21 mouse cellular contexts compared by ENCODE assay signal in genomic region chr9:115357996-115358395, GRCm38 (mm10). TPM values are rescaled to one million over a fixed set of nuclear protein-coding genes. Genes with fewer than 3 reads are reported as not detected.
A peak's percentile ranks its signal among the peaks of the same experiment; 100 is the strongest.
DNase-seq lines count a peak whose midpoint lies in the region; ATAC-seq and TF ChIP-seq lines count a peak whose summit lies in the region.
"Had no signal": no experiment of that assay in that cellular context is flagged by ENCODE, and none has a peak within 500 bp of the region (broad histone marks: within the 10 kb centered on the region; RNA-seq: fewer than 3 reads in every experiment).

No protein-coding gene starts in this region.

- no peak overlapping the region for H3K4me3 ChIP-seq in intestine, embryonic 15.5 days (replicated peaks)
- no peak overlapping the region for H3K4me3 ChIP-seq in intestine, postnatal 0 days (ENCODE audit: low read depth, low read length)
- H3K4me3 ChIP-seq in neural tube, embryonic 15.5 days (replicated peaks) = no peak overlapping the region
- H3K4me3 ChIP-seq in liver, embryonic 11.5 days (ENCODE audit: low read depth, low read length) = no peak overlapping the region
- H3K4me3 ChIP-seq: gastrocnemius, adult 2 months; heart, adult 2 months; hindbrain, embryonic 12.5 days; hindbrain, embryonic 15.5 days had no signal

- no peak overlapping the region for H3K4me2 ChIP-seq in intestine, embryonic 15.5 days (replicated peaks)
- no peak overlapping the region for H3K4me2 ChIP-seq in intestine, postnatal 0 days (replicated peaks; ENCODE audit: low read depth)
- H3K4me2 ChIP-seq in neural tube, embryonic 15.5 days = no peak overlapping the region
- H3K4me2 ChIP-seq in liver, embryonic 11.5 days = no peak overlapping the region
- H3K4me2 ChIP-seq: heart, embryonic 11.5 days; hindbrain, embryonic 12.5 days; hindbrain, embryonic 15.5 days had no signal

- H3K9ac ChIP-seq in intestine, embryonic 15.5 days = no peak overlapping the region
- H3K9ac ChIP-seq in intestine, postnatal 0 days (ENCODE audit: low read depth, low read length) = no peak overlapping the region
- H3K9ac ChIP-seq in neural tube, embryonic 15.5 days (replicated peaks) = no peak overlapping the region
- H3K9ac ChIP-seq in liver, embryonic 11.5 days (ENCODE audit: low read depth, low read length) = no peak overlapping the region
- H3K9ac ChIP-seq: forebrain, postnatal 0 days; hindbrain, embryonic 12.5 days; hindbrain, embryonic 15.5 days had no signal

- DNase-seq in ZHBTc4 (ENCODE audit: low read depth, low spot score) = peak; percentile 22
- no peak for DNase-seq in liver, embryonic 11.5 days (ENCODE audit: low spot score)
- no peak for DNase-seq in ovary, adult 18-20 months (ENCODE audit: low spot score)
- DNase-seq: adrenal gland, adult 8-10 months; adrenal gland, postnatal 25 days; cerebellum, adult 11-12 months; cerebellum, adult 8-10 months; cerebellum, postnatal 14 days; forebrain, postnatal 0 days; gastrocnemius, adult 2 months; gastrocnemius, postnatal 14 days; heart, adult 2 months had no signal

- no peaks in the 10 kb centered on the region for H3K27me3 ChIP-seq in intestine, embryonic 15.5 days (replicated peaks)
- H3K27me3 ChIP-seq in intestine, postnatal 0 days (replicated peaks; ENCODE audit: control insufficient read depth, insufficient read depth, low read length) = no peaks in the 10 kb centered on the region
- no peaks in the 10 kb centered on the region for H3K27me3 ChIP-seq in neural tube, embryonic 15.5 days (replicated peaks)
- no peaks in the 10 kb centered on the region for H3K27me3 ChIP-seq in liver, embryonic 11.5 days (replicated peaks; ENCODE audit: control insufficient read depth, insufficient read depth, low read length)
- H3K27me3 ChIP-seq: hindbrain, embryonic 12.5 days; hindbrain, embryonic 15.5 days had no signal

- 0 out of 2 replicates have a peak overlapping the region, but pooled peaks have one; percentile 10 for H3K27ac ChIP-seq in intestine, embryonic 15.5 days
- H3K27ac ChIP-seq in intestine, postnatal 0 days (ENCODE audit: low read depth, low read length) = no peak overlapping the region; the same call in none of the 2 replicates
- no peak overlapping the region for H3K27ac ChIP-seq in neural tube, embryonic 15.5 days (replicated peaks)
- no peak overlapping the region for H3K27ac ChIP-seq in liver, embryonic 11.5 days (ENCODE audit: low read depth, low read length)
- H3K27ac ChIP-seq: gastrocnemius, adult 2 months; heart, adult 2 months; hindbrain, embryonic 12.5 days; hindbrain, embryonic 15.5 days had no signal

- no peak for ATAC-seq in intestine, embryonic 15.5 days
- no peak for ATAC-seq in intestine, postnatal 0 days
- ATAC-seq in megakaryocyte, adult 5-6 weeks (ENCODE audit: poor library complexity, severe bottlenecking) = peak; percentile 30; the same call in 1 of the 2 replicates
- ATAC-seq in neural tube, embryonic 15.5 days (ENCODE audit: low FRiP score) = no peak
- no peak for ATAC-seq in liver, embryonic 11.5 days (replicated peaks; ENCODE audit: low FRiP score)
- ATAC-seq: CD4-positive, CD25-positive, alpha-beta regulatory T cell, adult 4 months; forebrain, embryonic 14.5 days; forebrain, postnatal 0 days had no signal

- H3K9me3 ChIP-seq in intestine, embryonic 15.5 days = no peaks in the 10 kb centered on the region
- H3K9me3 ChIP-seq in intestine, postnatal 0 days (ENCODE audit: control insufficient read depth) = no peaks in the 10 kb centered on the region
- no peaks in the 10 kb centered on the region for H3K9me3 ChIP-seq in neural tube, embryonic 15.5 days (replicated peaks)
- H3K9me3 ChIP-seq in liver, embryonic 11.5 days (ENCODE audit: control insufficient read depth, low read length) = no peaks in the 10 kb centered on the region
- H3K9me3 ChIP-seq: hindbrain, embryonic 12.5 days; hindbrain, embryonic 15.5 days had no signal

- WGBS in intestine, embryonic 15.5 days = 84% methylated on average over 1 of the region's 1 CpGs
- 96% methylated on average over 1 of the region's 1 CpGs for WGBS in intestine, postnatal 0 days
- 91% methylated on average over 1 of the region's 1 CpGs for WGBS in neural tube, embryonic 15.5 days
- WGBS in liver, embryonic 11.5 days = 85% methylated on average over 1 of the region's 1 CpGs

- H3K4me1 ChIP-seq in intestine, embryonic 15.5 days (replicated peaks) = peaks cover 9% of the 10 kb centered on the region; the same call in 1 of the 2 replicates
- 0 out of 2 replicates have a peak, but pooled peaks cover 3% of the 10 kb centered on the region for H3K4me1 ChIP-seq in intestine, postnatal 0 days (replicated peaks; ENCODE audit: control insufficient read depth, insufficient read depth, low read length)
- H3K4me1 ChIP-seq in neural tube, embryonic 15.5 days = no peaks in the 10 kb centered on the region
- peaks cover 7% of the 10 kb centered on the region for H3K4me1 ChIP-seq in liver, embryonic 11.5 days (replicated peaks; ENCODE audit: control insufficient read depth, insufficient read depth, low read length)
- H3K4me1 ChIP-seq: hindbrain, embryonic 15.5 days had no signal

- TF ChIP-seq CTCF in intestine, postnatal 0 days (IDR thresholded peaks at IDR 0.05; ENCODE audit: low read depth) = no peak

- H3K36me3 ChIP-seq in intestine, embryonic 15.5 days = no peaks in the 10 kb centered on the region
- H3K36me3 ChIP-seq in intestine, postnatal 0 days (ENCODE audit: control insufficient read depth, insufficient read depth) = no peaks in the 10 kb centered on the region; the same call in 1 of the 2 replicates
- H3K36me3 ChIP-seq in neural tube, embryonic 15.5 days = no peaks in the 10 kb centered on the region
- H3K36me3 ChIP-seq in liver, embryonic 11.5 days (ENCODE audit: control insufficient read depth, insufficient read depth, low read length) = no peaks in the 10 kb centered on the region
- H3K36me3 ChIP-seq: hindbrain, embryonic 12.5 days; hindbrain, embryonic 15.5 days had no signal

RNA-seq across cellular contexts. Expression of gene Stt3b, which starts 47.8 kb away (rescaled TPM):
- 128 TPM in 2 replicates for polyA plus RNA-seq in intestine, embryonic 15.5 days (2015; fragmentation: Nextera tagmentation; extraction: Ambion mirVana)
- 51.5 and 54.1 TPM in 2 replicates for polyA plus RNA-seq in intestine, postnatal 0 days (2015; fragmentation: Nextera tagmentation; extraction: Ambion mirVana)
- total RNA-seq in megakaryocyte, adult 5-6 weeks (2015) = 75.4 and 78.1 TPM in 2 replicates
- 54.8 and 61.1 TPM in 2 replicates for total RNA-seq in megakaryocyte, adult 5-6 weeks (2017)
- polyA plus RNA-seq in neural tube, embryonic 15.5 days (2015; fragmentation: Nextera tagmentation; extraction: Ambion mirVana) = 93.5 and 96.3 TPM in 2 replicates
- polyA plus RNA-seq in liver, embryonic 11.5 days (2014; fragmentation: Nextera tagmentation; extraction: Ambion mirVana) = 113 and 130 TPM in 2 replicates
